Mouse (Mus musculus): ENCODE measurements at regions not wholly inside any gene's neighbourhood (a gene's known extent, or its start where the extent isn't known, plus 50 kb on each side); places are given as distances from the start of the nearest gene placed in this dataset.
A peak's percentile ranks its signal among the peaks of the same experiment; 100 is the strongest.

DNA sequence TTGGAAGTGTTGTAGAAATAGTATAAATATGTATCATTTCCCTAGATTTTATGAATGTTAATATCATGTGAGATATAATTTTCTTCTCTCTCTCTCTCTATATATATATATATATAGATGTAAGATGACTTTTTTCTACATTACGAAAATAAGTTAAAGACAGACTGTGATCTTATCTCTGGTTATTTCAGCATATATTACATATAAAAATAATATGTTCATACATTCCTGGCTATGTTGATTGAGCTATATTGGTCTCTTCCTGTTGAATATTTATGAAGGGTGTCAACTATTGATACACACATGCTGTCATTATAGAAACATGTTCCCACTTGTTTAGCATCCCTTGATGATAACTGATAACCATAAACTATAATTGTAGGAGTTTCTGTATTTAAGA, 793.2 kb upstream of the Fat3 start:
- intact Hi-C loops (cut with DNase I) = no loop called here
- DNase-seq = no peak

DNA sequence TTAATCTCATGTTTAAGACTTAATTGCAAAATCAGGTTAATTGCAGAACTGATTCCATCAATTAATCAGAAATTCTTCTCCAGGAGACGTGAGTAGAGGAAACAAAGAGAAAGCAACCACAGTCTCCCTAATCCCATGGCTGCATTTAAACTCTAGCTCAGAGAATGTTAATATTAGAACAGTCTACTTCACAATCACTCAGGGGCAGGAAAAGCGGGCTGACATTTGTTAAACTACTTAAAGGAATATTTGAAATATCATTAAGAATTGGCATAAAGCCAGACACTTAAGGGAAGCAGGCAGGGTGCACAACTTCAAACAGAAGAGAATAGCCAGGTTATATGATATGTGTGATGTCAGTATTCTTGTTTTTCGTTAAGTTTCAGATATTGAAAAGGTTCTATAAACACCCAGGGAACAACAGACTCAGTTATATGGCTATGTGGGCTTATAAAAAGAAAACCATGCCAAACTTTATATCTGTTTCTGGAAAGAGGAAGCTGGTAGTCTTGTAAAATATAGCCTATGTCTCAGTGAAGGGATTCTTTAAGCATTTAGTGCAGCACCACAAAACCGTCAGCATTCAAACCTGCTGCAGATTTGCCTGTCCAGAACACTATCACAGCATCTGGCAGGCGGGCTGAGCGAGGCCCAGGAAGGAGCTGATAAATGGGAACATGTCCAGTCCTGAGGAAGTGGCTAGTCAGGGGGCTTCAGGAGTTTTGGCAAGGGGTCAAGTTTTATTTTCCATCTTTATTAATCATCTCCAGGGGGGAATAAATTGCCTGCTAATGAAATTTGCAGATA, 787.9 kb upstream of the Fat3 start:
- intact Hi-C loops (cut with DNase I) = no loop called here
- peak; percentile 13 for DNase-seq

DNA sequence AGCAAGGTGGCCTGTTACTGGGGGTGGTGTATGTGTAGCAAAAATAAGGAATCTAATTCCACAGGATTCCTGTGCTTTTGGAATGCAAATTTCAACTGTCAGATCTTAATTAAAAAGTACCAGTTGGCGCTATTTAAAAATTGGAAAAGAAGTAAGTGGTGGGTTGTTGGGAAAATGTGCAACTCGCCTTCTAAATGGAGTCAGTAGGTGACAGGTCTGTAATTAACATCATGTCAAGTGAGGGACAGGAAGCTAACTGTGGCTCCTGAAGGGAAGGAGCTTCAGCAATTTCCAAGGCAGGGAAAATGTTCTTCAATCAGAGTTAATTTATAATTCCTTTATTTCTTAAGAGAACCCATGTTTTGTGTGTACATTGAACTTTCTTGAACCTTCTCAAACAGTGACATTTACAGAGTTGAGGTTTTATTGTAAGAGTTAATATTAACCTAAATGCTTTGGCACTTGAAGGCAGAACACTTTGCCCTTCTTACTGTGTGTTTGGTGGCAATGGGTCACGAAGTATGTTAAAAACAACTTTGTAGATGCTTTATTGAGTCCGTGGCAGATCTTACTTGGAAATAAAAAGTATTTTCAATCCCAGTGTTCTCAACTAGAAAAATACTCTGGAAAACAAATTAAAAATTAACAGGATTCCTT, 778.4 kb upstream of the Fat3 start:
- no peak for DNase-seq
- intact Hi-C loops (cut with DNase I) = no loop called here

DNA sequence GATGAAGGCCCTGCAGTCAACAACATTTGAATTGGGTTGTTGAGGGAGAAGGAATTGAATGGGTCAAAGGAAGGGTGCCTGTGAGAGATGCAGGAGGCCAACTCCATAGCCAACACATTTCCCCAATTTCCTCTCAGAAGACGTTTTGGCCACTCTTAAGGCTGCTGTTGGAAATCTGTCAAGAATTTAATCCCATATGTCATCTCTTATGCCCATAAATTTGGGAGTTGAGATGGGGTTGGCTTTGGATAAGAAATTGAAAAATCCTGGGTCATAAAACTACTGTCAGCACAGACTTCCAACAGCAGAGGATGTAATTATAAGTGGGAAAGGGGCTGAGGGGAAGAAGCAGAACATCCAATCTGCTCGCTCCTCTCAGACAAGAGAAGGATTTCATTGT, 771.5 kb upstream of the Fat3 start:
- DNase-seq = no peak
- intact Hi-C loops (cut with DNase I) = no loop called here

DNA sequence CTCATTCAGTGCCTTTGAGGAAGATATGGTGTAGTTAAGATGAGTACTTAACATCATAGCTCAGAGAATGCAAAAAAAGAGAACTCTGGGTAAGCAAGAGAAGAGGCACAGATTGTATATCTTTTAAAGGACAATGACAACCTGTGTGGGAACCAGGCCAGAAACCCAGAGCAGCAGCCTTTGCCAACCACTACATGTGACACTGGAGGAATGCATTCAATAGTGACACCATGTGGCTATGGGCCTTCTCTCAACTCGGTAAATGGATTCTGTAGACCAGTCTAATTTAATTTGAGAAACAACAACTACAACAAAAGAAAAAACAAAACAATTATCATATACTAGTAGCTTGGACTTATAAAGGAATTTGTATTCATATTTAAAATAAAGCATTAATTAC, 768.5 kb upstream of the Fat3 start:
- peak; percentile 17 for DNase-seq

DNA sequence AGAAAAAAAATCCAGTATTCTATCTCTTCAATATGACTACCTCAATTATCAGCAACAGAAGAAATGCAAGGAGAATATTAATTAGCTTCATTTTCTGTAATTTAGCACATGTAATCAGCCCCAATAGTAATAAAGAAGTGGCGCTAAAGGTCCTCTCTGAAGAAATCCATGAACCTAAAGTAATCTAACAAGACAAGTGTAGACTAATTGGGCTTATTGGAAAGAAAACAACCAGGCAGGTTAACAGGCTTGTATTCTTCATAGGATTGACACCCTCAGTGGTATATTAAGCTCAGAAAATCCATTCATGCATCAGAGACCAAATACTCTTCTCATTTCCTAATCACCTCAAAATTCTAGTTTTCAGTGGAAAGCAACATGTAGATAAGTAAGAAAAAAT, 756.1 kb upstream of the Fat3 start:
- DNase-seq = no peak
- intact Hi-C loops (cut with DNase I) = no loop called here

More for the DNA sequence above, 768.5 kb upstream of the Fat3 start:
- intact Hi-C loops (cut with DNase I) = no loop called here

DNA sequence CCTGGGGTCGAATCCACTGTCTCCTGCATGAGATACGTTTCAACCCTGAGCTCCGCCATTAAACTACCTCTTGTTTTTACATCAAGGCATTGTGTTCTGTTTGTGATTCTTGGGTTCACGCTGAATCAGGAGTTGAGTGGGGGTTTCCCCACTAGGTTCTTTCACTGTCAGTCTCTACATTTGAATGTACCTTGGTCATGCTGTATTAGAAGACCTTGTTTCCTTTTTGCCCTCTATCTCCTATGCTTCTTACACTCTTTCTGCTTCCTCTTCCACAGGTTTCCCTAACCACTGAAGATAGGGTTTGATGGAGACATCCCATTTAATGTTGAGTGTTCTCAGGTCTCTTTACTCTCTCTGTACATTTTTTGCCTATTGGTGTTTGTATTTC, 726.0 kb upstream of the Fat3 start:
- DNase-seq = no peak
- intact Hi-C loops (cut with DNase I) = no loop called here

DNA sequence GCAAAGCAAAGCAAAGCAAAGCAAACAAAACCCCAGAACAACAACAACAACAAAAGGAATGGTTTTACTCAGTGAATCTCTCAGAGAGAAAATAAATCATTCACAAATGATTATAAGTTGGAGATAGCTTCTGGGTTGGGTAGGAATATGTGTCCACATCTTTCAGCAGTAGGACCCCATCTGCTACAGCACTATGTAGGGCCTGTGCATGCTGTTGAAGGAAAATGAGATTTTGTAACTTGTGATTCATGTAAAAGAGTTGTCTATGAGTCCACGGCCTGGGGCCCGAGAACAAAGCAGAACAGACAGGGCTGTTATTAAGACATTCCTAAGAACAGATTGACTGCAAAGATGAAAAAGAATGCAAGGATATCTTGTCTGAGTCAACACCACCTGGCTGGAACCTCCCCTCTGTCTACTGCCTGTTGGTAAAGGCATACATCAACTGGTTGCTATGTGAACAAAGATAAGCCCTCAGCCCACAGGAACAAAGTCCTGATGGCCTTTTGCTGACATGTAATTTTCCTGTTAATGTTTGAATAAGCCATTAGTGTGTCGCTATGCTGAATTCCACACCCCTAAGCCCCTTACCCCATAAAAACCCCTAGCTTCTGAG, 725.5 kb upstream of the Fat3 start:
- DNase-seq = no peak
- intact Hi-C loops (cut with DNase I) = no loop called here

DNA sequence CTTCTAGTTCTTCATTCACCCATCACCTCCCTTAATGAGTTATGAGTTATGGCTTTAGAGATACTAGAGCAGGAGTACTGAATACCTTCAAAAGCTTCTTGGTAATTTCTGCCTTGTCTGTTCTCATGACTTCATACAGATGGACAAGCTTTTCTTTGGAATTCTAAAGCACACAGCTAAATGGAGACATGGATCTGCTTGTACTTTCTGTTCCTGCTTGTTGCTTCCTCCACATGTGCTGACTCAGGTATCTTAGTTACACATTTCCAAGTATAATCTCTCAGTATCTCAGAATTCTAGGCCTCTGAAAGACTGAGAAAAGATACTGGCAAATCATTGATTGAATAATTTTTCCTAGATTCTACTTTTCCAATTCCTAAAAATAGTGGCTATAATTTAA, 694.3 kb upstream of the Fat3 start:
- intact Hi-C loops (cut with DNase I) = no loop called here
- no peak for DNase-seq

DNA sequence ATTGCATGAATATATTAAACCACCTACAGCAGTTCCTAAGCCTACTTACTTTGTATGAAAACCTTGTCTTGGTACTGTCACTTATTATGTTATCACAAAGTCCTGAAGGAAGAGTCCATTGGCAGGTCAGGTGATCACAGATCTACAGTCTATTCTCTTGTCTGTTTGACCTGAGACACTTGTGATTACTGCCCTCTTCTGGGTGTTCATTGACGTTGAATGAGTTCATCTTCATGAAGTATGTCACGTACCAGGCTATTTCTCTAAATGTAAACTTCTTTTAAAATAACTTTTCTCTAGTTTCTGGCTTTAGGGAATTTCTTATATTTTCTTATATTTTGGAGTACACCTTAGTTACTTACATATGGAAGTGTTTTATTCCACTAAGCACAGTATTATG, 688.5 kb upstream of the Fat3 start:
- intact Hi-C loops (cut with DNase I) = no loop called here
- no peak for DNase-seq

DNA sequence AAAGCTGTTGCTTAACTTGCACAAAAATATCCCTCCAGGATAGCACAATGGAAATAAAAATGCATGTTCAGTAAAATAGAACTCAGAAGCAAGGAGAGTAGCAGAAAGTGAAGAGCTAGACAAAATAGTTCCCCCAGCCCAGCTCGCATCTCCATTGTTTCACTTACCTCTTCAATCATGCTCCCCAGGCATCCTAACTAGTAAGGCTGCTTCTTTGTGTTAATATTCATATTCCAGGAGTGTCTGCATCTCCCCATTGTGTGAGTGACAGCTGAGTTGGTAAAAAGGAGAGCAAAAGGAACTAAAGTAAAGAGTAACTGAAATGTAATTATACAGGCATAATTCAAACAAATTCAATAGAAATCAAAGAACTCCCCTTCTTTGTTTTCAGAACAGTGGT, 667.1 kb upstream of the Fat3 start:
- intact Hi-C loops (cut with DNase I) = no loop called here
- no peak for DNase-seq

DNA sequence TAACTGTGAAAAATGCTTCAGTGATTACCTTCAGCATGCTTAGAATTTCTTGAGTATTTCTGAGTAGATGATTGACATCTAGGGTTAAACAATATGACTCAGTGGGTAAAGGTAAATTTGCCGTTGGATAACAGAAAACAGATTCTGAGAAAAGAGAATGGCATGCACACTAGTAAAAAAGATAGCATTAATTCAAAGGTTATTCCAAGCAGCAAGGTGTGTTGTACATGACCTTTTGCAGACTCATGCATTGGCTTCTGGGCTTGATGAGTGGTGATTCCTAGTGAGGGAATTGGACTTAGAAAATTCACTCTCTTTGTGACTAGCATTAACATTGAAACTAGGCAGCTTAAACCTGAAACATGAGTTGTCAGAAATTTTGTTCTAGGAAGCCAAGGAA, 665.2 kb upstream of the Fat3 start:
- no peak for DNase-seq
- intact Hi-C loops (cut with DNase I) = no loop called here

DNA sequence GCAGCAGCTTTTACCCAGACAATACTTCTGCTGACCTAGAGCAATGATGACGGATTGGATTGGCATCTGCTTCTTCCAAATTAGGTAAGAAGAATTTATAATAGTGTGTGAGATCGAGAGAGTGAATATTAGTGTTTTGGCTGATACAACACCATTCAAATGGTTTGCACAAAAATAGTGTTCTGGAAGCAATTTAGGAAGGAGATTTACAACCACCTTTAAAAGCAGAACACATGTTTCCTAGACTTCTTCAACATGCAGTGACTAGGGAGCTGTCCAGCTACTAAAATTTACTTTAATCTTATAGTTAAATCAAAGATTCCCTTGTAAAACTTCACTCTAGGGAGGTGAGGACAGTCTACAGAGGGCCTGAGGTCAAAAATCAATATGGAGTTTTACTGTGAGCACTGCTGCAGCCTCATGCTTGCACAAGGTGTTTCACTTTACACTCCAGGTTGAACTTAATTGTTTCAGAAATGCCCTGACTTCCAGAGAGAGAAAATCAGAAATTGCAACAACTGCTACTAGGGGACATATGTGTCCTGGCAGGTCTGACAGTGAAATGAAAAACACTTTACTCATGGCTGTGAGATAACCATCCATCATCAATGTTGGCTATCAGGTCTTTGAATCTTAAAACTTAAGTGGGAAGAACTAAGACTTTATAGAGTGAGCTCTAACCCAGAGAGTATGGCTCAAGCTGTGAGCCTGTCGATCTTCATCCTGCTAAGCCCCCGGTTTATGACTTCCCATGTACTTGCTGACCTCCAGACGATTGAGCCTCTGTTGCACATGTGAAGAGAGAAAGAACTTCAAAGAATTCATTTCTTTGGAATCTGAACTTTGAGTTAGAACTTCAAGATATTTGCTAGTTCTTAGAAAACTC, 657.6 kb upstream of the Fat3 start:
- intact Hi-C loops (cut with DNase I) = no loop called here

DNA sequence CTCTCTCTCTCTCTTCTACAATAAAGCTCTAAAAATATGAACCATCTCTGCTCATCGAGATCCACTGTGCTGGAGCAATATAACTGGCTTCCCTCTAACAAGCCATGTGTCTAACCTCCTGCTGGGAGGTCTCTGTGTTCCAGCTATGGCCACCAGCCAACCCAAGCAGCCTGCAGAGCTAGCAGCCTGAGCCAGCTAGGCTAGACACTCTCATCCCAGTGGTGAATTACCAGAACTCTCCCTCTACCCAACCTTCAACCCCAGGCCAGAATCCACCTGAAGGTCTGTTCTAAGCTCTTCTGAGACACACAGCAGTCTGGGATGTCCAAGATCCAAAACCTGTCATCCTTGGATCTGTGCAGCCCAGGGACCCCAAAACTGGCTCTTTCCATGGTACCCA, 651.3 kb upstream of the Fat3 start:
- intact Hi-C loops (cut with DNase I) = no loop called here
- DNase-seq = peak; percentile 65

More for the DNA sequence above, 657.6 kb upstream of the Fat3 start:
- no peak for DNase-seq

DNA sequence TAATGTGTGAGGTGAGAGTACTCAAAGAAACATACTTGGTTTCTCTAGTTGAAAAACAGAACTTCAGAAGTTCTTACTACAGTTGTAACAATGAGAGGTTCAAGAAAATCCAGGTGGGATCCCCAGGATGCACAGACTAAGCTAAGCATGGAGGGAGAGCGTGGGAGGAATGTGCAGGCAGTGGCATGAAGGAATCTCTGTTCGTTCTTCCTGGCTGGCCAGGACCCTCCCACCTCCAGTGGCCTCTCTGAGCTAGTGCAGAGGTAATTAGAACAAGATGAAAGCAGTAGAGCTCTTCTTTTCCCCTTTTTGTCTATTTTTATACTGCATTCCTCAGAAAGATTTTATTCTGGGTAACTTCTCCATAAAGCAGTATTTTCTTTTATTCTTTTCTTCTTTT, 648.3 kb upstream of the Fat3 start:
- DNase-seq = no peak
- intact Hi-C loops (cut with DNase I) = no loop called here
